Mouse (Mus musculus): Measurements from ENCODE around the gene Zdhhc6.

DNA sequence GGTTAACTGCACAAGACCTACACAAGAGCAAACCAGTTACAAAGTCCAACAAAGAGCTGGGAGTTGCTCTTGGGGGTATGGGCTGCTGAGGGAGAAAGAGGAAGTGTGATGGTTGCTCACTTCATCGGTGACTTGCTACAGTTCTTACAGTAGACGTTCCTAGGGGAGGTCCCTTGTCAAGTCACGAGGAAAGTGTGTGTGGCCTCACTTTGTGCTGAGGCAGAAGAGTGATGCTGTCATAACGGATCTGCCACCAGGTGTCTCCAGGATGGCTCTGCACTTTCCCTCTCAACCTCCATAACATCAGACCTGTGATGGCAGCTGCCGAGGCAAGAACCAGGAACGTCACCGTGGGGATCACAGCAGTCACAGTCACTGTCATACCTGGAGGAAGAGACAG is 88.7 kb downstream of the Zdhhc6 start:
- TF ChIP-seq POLR2A (IDR thresholded peaks at IDR 0.05; ENCODE audit: borderline replicate concordance, extremely low read depth, insufficient read depth, insufficient read length, poor library complexity, severe bottlenecking) (no peak), CTCF (IDR thresholded peaks at IDR 0.05; ENCODE audit: borderline replicate concordance, extremely low read depth, insufficient read depth, insufficient read length) (no peak)
